In the genomic region with DNA sequence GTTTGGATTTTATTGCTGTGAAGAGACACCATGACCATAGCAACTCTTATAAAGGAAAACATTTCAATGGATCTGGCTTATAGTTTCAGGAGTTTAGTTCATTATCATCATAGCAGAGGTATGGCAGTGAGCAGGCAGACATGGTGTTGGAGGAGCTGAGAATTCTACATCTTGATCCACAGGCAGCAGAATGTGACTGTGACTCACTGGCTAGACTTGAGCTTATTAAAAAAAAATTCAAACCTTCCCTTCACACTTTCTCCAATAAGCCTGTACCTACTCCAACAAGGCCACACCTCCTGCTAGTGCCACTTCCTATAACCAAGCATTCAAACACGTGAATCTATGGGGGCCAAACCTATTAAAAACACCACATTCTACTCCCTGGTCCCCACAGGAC, we compare ENCODE assay signal across 18 mouse cellular contexts.
"Had no signal": no experiment of that assay in that cellular context is flagged by ENCODE, and none has a peak within 500 bp of the region (broad histone marks: within the 10 kb centered on the region; RNA-seq: fewer than 3 reads in every experiment).

No protein-coding gene starts in this region.

- H3K4me3 ChIP-seq: midbrain, embryonic 10.5 days; midbrain, embryonic 12.5 days; myocyte; neural tube, embryonic 13.5 days; neural tube, embryonic 15.5 days had no signal

- H3K27ac ChIP-seq: midbrain, embryonic 10.5 days; midbrain, embryonic 12.5 days; neural tube, embryonic 13.5 days; neural tube, embryonic 15.5 days had no signal

- ATAC-seq: midbrain, embryonic 16.5 days had no signal

- DNase-seq: lung, adult 18-20 months; lung, embryonic 14.5 days; lung, postnatal 10 days; lung, postnatal 4 days; midbrain, embryonic 14.5 days; retina, postnatal 1 day; right cerebral cortex, postnatal 14 days; right cerebral cortex, postnatal 4 days; spleen, adult 18-20 months; thymus, adult 18-20 months; thymus, postnatal 14 days; thymus, postnatal 36 days had no signal
